Mouse (Mus musculus) CH12.LX (cell line): ENCODE measurements around the gene Gm49380. TPM values are rescaled to one million over a fixed set of nuclear protein-coding genes. Genes with fewer than 3 reads are reported as not detected.
A peak's percentile ranks its signal among the peaks of the same experiment; 100 is the strongest.

ENCODE experiments used
- DNase-seq: peaks from one replicate; pipeline ENCODE4 v3.0.0-alpha.2; 2013; ENCODE audit errors: extremely low read depth
- H3K27ac ChIP-seq: 2 replicates; pipeline ENCODE4 v1.5.1; 2012; ENCODE audit warnings: low read depth, mild to moderate bottlenecking, control low read depth, moderate library complexity; ENCODE audit not compliant: insufficient read depth
- H3K27me3 ChIP-seq: replicated peaks from 2 replicates; pipeline ENCODE3; 2012; ENCODE audit warnings: inconsistent platforms
- H3K36me3 ChIP-seq, 2 experiments: replicated peaks in 1 of 2; 2 replicates each; pipeline versions ENCODE3 to v1.6.1; 2012; ENCODE audit warnings: inconsistent platforms in 1 of 2, low read length in 1 of 2, mild to moderate bottlenecking in 1 of 2, mixed read lengths in 1 of 2, moderate library complexity in 1 of 2; ENCODE audit not compliant: control insufficient read depth in 1 of 2, insufficient read depth in 1 of 2
- H3K4me1 ChIP-seq, 2 experiments: 2 replicates each; pipeline ENCODE4 v1.6.1; 2012; ENCODE audit warnings: inconsistent platforms in 1 of 2, moderate library complexity in 1 of 2; ENCODE audit not compliant: insufficient read depth in 2 of 2, control insufficient read depth in 1 of 2
- H3K4me2 ChIP-seq: 2 replicates; pipeline ENCODE4 v1.6.1; 2012; ENCODE audit warnings: low read depth, mild to moderate bottlenecking, control low read depth; ENCODE audit not compliant: poor library complexity, insufficient read depth, severe bottlenecking
- H3K4me3 ChIP-seq, 3 experiments: fragments of 150-350 bp in 1 of 3; sonication (generic) in 1 of 3; replicated peaks in 1 of 3; 2 replicates each; pipeline versions ENCODE3 to v1.5.1; 2011 to 2012; ENCODE audit warnings: low read depth in 2 of 3, low read length in 2 of 3, mild to moderate bottlenecking in 2 of 3, moderate library complexity in 2 of 3, control low read depth in 1 of 3, improper control_type of control experiment in 1 of 3, inconsistent platforms in 1 of 3, mixed read lengths in 1 of 3; ENCODE audit not compliant: poor library complexity in 1 of 3
- H3K79me2 ChIP-seq: replicated peaks from 2 replicates; pipeline ENCODE4 v1.6.1; 2012; ENCODE audit warnings: mild to moderate bottlenecking, moderate library complexity; ENCODE audit not compliant: control insufficient read depth, poor library complexity, insufficient read depth, severe bottlenecking; ENCODE audit errors: extremely low read depth
- H3K9ac ChIP-seq: 2 replicates; pipeline ENCODE4 v1.6.1; 2012; ENCODE audit warnings: low read depth, mild to moderate bottlenecking, control low read depth, moderate library complexity; ENCODE audit not compliant: insufficient read depth
- H3K9me3 ChIP-seq: replicated peaks from 2 replicates; pipeline ENCODE3; 2012; ENCODE audit warnings: low read length, inconsistent platforms, mixed read lengths
- BHLHE40 ChIP-seq: IDR thresholded peaks from 2 replicates; pipeline ENCODE4 v1.6.1; 2011; ENCODE audit warnings: mild to moderate bottlenecking, low read depth, low read length, improper control_type of control experiment
- CHD1 ChIP-seq: IDR thresholded peaks from 2 replicates; pipeline ENCODE4 v1.6.1; 2012; ENCODE audit warnings: low read depth, low read length, improper control_type of control experiment, inconsistent platforms
- CHD2 ChIP-seq: IDR thresholded peaks from 2 replicates; pipeline ENCODE4 v1.6.1; 2011; ENCODE audit warnings: low read length, improper control_type of control experiment
- CTCF ChIP-seq, 2 experiments: IDR thresholded peaks in 1 of 2; conservative IDR thresholded peaks in 1 of 2; 2 replicates each; pipeline ENCODE4 v1.5.1; 2011 to 2012; ENCODE audit warnings: low read depth in 2 of 2, low read length in 2 of 2, improper control_type of control experiment in 1 of 2, inconsistent platforms in 1 of 2, mild to moderate bottlenecking in 1 of 2, moderate library complexity in 1 of 2
- E2F4 ChIP-seq: IDR thresholded peaks from 2 replicates; pipeline ENCODE4 v1.6.1; 2011; ENCODE audit warnings: low read depth, low read length, improper control_type of control experiment; ENCODE audit not compliant: insufficient replicate concordance
- ELF1 ChIP-seq: IDR thresholded peaks from 2 replicates; pipeline ENCODE4 v1.6.1; 2014; ENCODE audit warnings: low read depth, mild to moderate bottlenecking, inconsistent platforms, low read length, improper control_type of control experiment
- EP300 ChIP-seq: IDR thresholded peaks from 2 replicates; pipeline ENCODE4 v1.6.1; 2011; ENCODE audit warnings: low read length, improper control_type of control experiment
- ETS1 ChIP-seq: conservative IDR thresholded peaks from 2 replicates; pipeline ENCODE4 v1.6.1; 2012; ENCODE audit warnings: low read depth, mild to moderate bottlenecking, inconsistent platforms, low read length, improper control_type of control experiment, moderate library complexity
- GABPA ChIP-seq: IDR thresholded peaks from 2 replicates; pipeline ENCODE4 v1.6.1; 2012; ENCODE audit warnings: low read depth, low read length, improper control_type of control experiment, inconsistent platforms; ENCODE audit not compliant: insufficient replicate concordance
- HCFC1 ChIP-seq: IDR thresholded peaks from 2 replicates; pipeline ENCODE4 v1.6.1; 2012; ENCODE audit warnings: low read depth, mild to moderate bottlenecking, inconsistent platforms, low read length, improper control_type of control experiment
- IRF4 ChIP-seq: IDR thresholded peaks from 2 replicates; pipeline ENCODE4 v1.6.1; 2014; ENCODE audit warnings: low read depth, mild to moderate bottlenecking, inconsistent platforms, low read length, improper control_type of control experiment
- JUN ChIP-seq: IDR thresholded peaks from 2 replicates; pipeline ENCODE4 v1.6.1; 2011; ENCODE audit warnings: low read depth, mild to moderate bottlenecking, low read length, improper control_type of control experiment, moderate library complexity; ENCODE audit not compliant: insufficient read depth
- JUND ChIP-seq: conservative IDR thresholded peaks from 2 replicates; pipeline ENCODE4 v1.6.1; 2011; ENCODE audit warnings: low read depth, low read length, improper control_type of control experiment
- KAT2A ChIP-seq: IDR thresholded peaks from 2 replicates; pipeline ENCODE4 v1.6.1; 2012; ENCODE audit warnings: low read length, improper control_type of control experiment, inconsistent platforms; ENCODE audit not compliant: insufficient replicate concordance
- MAFK ChIP-seq: IDR thresholded peaks from 2 replicates; pipeline ENCODE4 v1.6.1; 2011; ENCODE audit warnings: low read length, improper control_type of control experiment; ENCODE audit not compliant: insufficient replicate concordance
- MAX ChIP-seq: IDR thresholded peaks from 2 replicates; pipeline ENCODE4 v1.6.1; 2011; ENCODE audit warnings: low read length, improper control_type of control experiment
- MAZ ChIP-seq: IDR thresholded peaks from 2 replicates; pipeline ENCODE4 v1.6.1; 2012; ENCODE audit warnings: low read depth, mild to moderate bottlenecking, inconsistent platforms, low read length, improper control_type of control experiment, moderate library complexity
- MEF2A ChIP-seq: IDR thresholded peaks from 2 replicates; pipeline ENCODE4 v1.6.1; 2014; ENCODE audit warnings: low read depth, mild to moderate bottlenecking, inconsistent platforms, low read length, improper control_type of control experiment, borderline replicate concordance
- MXI1 ChIP-seq: IDR thresholded peaks from 2 replicates; pipeline ENCODE4 v1.6.1; 2011; ENCODE audit warnings: mild to moderate bottlenecking, low read depth, low read length, improper control_type of control experiment
- MYC ChIP-seq: IDR thresholded peaks from 2 replicates; pipeline ENCODE4 v1.6.1; 2011; ENCODE audit warnings: low read depth, mild to moderate bottlenecking, improper control_type of control experiment, low read length
- NELFE ChIP-seq: IDR thresholded peaks from 2 replicates; pipeline ENCODE4 v1.6.1; 2011; ENCODE audit warnings: low read depth, low read length, improper control_type of control experiment
- NRF1 ChIP-seq: IDR thresholded peaks from 2 replicates; pipeline ENCODE4 v1.6.1; 2014; ENCODE audit warnings: low read depth, mild to moderate bottlenecking, inconsistent platforms, low read length, improper control_type of control experiment, moderate library complexity
- PAX5 ChIP-seq: IDR thresholded peaks from 2 replicates; pipeline ENCODE4 v1.6.1; 2012; ENCODE audit warnings: low read length, inconsistent platforms, mixed read lengths
- POLR2A ChIP-seq: IDR thresholded peaks from 2 replicates; pipeline ENCODE4 v1.6.1; 2011; ENCODE audit warnings: low read depth, mild to moderate bottlenecking, improper control_type of control experiment, low read length
- POLR2AphosphoS2 ChIP-seq: IDR thresholded peaks from 2 replicates; pipeline ENCODE4 v1.6.1; 2011; ENCODE audit warnings: low read depth, low read length, improper control_type of control experiment
- RAD21 ChIP-seq: IDR thresholded peaks from 2 replicates; pipeline ENCODE4 v1.6.1; 2011; ENCODE audit warnings: low read depth, mild to moderate bottlenecking, low read length, improper control_type of control experiment, moderate library complexity
- RCOR1 ChIP-seq: conservative IDR thresholded peaks from 2 replicates; pipeline ENCODE4 v1.6.1; 2012; ENCODE audit warnings: low read depth, mild to moderate bottlenecking, inconsistent platforms, low read length, improper control_type of control experiment
- SIN3A ChIP-seq: IDR thresholded peaks from 2 replicates; pipeline ENCODE4 v1.6.1; 2012; ENCODE audit warnings: low read length, improper control_type of control experiment, inconsistent platforms
- SMC3 ChIP-seq: IDR thresholded peaks from 2 replicates; pipeline ENCODE4 v1.6.1; 2011; ENCODE audit warnings: low read depth, low read length, improper control_type of control experiment
- TBP ChIP-seq: conservative IDR thresholded peaks from 2 replicates; pipeline ENCODE4 v1.6.1; 2011; ENCODE audit warnings: low read depth, low read length, improper control_type of control experiment
- TCF12 ChIP-seq: IDR thresholded peaks from 2 replicates; pipeline ENCODE4 v1.6.1; 2014; ENCODE audit warnings: low read depth, mild to moderate bottlenecking, inconsistent platforms, low read length, improper control_type of control experiment
- UBTF ChIP-seq: IDR thresholded peaks from 2 replicates; pipeline ENCODE4 v1.6.1; 2012; ENCODE audit warnings: low read depth, mild to moderate bottlenecking, inconsistent platforms, low read length, improper control_type of control experiment, moderate library complexity
- USF1 ChIP-seq: IDR thresholded peaks from 2 replicates; pipeline ENCODE4 v1.6.1; 2014; ENCODE audit warnings: low read depth, mild to moderate bottlenecking, inconsistent platforms, low read length, improper control_type of control experiment
- USF2 ChIP-seq: conservative IDR thresholded peaks from 2 replicates; pipeline ENCODE4 v1.6.1; 2011; ENCODE audit warnings: low read depth, low read length, improper control_type of control experiment
- ZC3H11A ChIP-seq: IDR thresholded peaks from 2 replicates; pipeline ENCODE4 v1.6.1; 2012; ENCODE audit warnings: low read depth, mild to moderate bottlenecking, inconsistent platforms, low read length, improper control_type of control experiment
- ZKSCAN1 ChIP-seq: IDR thresholded peaks from 2 replicates; pipeline ENCODE4 v1.6.1; 2012; ENCODE audit warnings: low read depth, inconsistent platforms, low read length, improper control_type of control experiment, borderline replicate concordance
- ZMIZ1 ChIP-seq: IDR thresholded peaks from 2 replicates; pipeline ENCODE4 v1.6.1; 2012; ENCODE audit warnings: low read depth, mild to moderate bottlenecking, inconsistent platforms, low read length, improper control_type of control experiment
- ZNF384 ChIP-seq: IDR thresholded peaks from 2 replicates; pipeline ENCODE4 v1.6.1; 2012; ENCODE audit warnings: low read depth, low read length, improper control_type of control experiment, inconsistent platforms
- dilution Hi-C: fragments of 300-500 bp; cut with MboI; formaldehyde crosslinking; loops from 2 replicates; pipeline ENCODE4 v1.14.3; 2020; ENCODE audit warnings: low sequenced_read_pairs; ENCODE audit not compliant: extremely low pct_unique_long_range_greater_than_20kb, extremely low pct_ligation_motif_present
- in situ Hi-C: fragments of 300-500 bp; cut with MboI; formaldehyde crosslinking; loops from 3 replicates; pipeline ENCODE4 v1.14.3; 2019; ENCODE audit warnings: low sequenced_read_pairs, low pct_ligation_motif_present, low pct_unique_long_range_greater_than_20kb, mixed read lengths
- polyA plus RNA-seq: library from polyadenylated mRNA; unstranded; fragments of >175 nt; gene quantifications from 2 replicates; pipeline ENCODE4 v1.2.1, GENCODE M21; 2012; ENCODE audit warnings: low read depth; ENCODE audit not compliant: insufficient read length
- total RNA-seq, 2 experiments: library from RNA; depleted of rRNA; stranded (reverse); fragments of 300-350 nt in 1 of 2; fragments of >200 nt in 1 of 2; gene quantifications; 2 replicates each; pipeline ENCODE4 v1.2.3; 2012 to 2014

Gm49380 gene
- total and polyA plus RNA-seq, 3 experiments, result not detected

DNA sequence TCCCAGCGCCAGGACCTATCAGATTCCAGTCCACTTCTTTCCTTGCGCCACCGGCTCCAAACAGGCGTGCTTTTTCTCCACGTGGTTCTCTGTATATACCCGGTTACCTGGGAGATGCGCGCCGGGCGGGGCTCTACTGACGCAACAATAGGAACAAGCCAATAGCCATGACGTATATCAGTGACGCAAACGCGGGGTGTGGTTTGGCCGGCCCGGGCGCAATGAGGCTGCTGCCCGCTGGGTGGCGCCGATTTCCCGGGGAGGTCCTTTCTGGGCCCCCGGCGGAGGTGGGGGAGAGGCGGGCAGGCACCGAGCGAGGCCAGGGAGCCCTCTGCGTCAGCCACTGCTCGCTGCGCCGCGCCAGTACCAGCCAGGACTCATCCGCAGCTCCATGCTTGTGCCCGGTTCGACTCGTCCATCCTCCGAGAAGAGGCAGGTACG is 46.5 kb downstream of the Gm49380 start, which contains the start of gene Usp2:
Usp2 (plus strand) TSS at position 237 of the 441 bp plus-strand sequence.
- Histone ChIP-seq H3K36me3 (no peaks in the 10 kb centered on the region), H3K4me1 (peaks cover 15 to 18% of the 10 kb centered on the region in 2 experiments), H3K79me2 (no peaks in the 10 kb centered on the region), H3K9me3 (no peaks in the 10 kb centered on the region), H3K4me2 (peak within 1 kb of the TSS; percentile 64), H3K27ac (no peak within 1 kb of the TSS), H3K9ac (no peak within 1 kb of the TSS; the same call in 1 of the 2 replicates), H3K4me3 (peak within 1 kb of the TSS in 1 of 3 experiments; percentile 54), H3K27me3 (peaks cover 74% of the 10 kb centered on the region)
- DNase-seq, result peak; percentile 96
- in situ Hi-C loops (no loop called here), dilution Hi-C loops (no loop called here)
- TF ChIP-seq ZC3H11A (no peak), SIN3A (peak; percentile 100), TBP (no peak), CTCF (conservative IDR thresholded peaks at IDR 0.05 in 1 of 2, IDR thresholded peaks at IDR 0.05 in 1 of 2; ENCODE audit: low read depth in 2 of 2, low read length in 2 of 2) (peak in 1 of 2 experiments; percentile 87; a peak in 2 of 4 replicates), IRF4 (peak; percentile 79), MAFK (no peak), TCF12 (no peak; the same call in 1 of the 2 replicates), JUND (no peak), NELFE (no peak), MEF2A (no peak), MAX (peak; percentile 99), HCFC1 (peak; percentile 38; the same call in 1 of the 2 replicates), ZMIZ1 (no peak), ZNF384 (no peak), MXI1 (peak; percentile 100), RAD21 (peak; percentile 54), E2F4 (no peak), ZKSCAN1 (no peak), CHD1 (no peak), ELF1 (no peak), NRF1 (peak; percentile 44; the same call in 1 of the 2 replicates), GABPA (peak; percentile 45), USF2 (peak; percentile 65), CHD2 (peak; percentile 31; the same call in 1 of the 2 replicates), POLR2AphosphoS2 (no peak), JUN (no peak), PAX5 (no peak), POLR2A (no peak), SMC3 (peak; percentile 65), EP300 (no peak), MYC (peak; percentile 93), RCOR1 (no peak), UBTF (peak; percentile 86; the same call in 1 of the 2 replicates), USF1 (peak; percentile 69), ETS1 (no peak), MAZ (peak; percentile 89; the same call in 1 of the 2 replicates), BHLHE40 (0 out of 2 replicates have a peak, but pooled peaks have one; percentile 25), KAT2A (no peak)
